Mouse (Mus musculus) embryonic fibroblast, embryonic 13.5 days (primary cell): ENCODE results near the gene Kdm5a.

Experiments
- CTCF ChIP-seq: IDR thresholded peaks from 2 replicates; pipeline ENCODE4 v1.5.1; 2011; ENCODE audit warnings: mild to moderate bottlenecking, control low read depth, low read length, moderate library complexity, borderline replicate concordance; ENCODE audit not compliant: insufficient read depth
- POLR2A ChIP-seq: IDR thresholded peaks from 2 replicates; pipeline ENCODE4 v1.6.1; 2011; ENCODE audit warnings: low read depth, mild to moderate bottlenecking, control low read depth, low read length, moderate library complexity

GRCm38 (mm10) chr6:120465393-120465792, 101.5 kb downstream of the Kdm5a start:
- TF ChIP-seq CTCF (no peak), POLR2A (no peak)
